Mouse (Mus musculus) kidney, embryonic 15.5 days (tissue): ENCODE results near the gene Ccser2. TPM values are rescaled to one million over a fixed set of nuclear protein-coding genes. Genes with fewer than 3 reads are reported as not detected.

Experiments
- ATAC-seq: fragments of 200-750 bp; cut with Nextera tagmentation; replicated peaks from 2 replicates; pipeline ENCODE4 v1.8.0; 2017; ENCODE audit warnings: moderate TSS enrichment; ENCODE audit not compliant: low FRiP score
- H3K27ac ChIP-seq: fragments of 300-500 bp; sonication (generic); 2 replicates; pipeline ENCODE4 v1.5.1; 2015; ENCODE audit warnings: mild to moderate bottlenecking, inconsistent platforms
- H3K27me3 ChIP-seq: fragments of 300-500 bp; sonication (generic); 2 replicates; pipeline ENCODE4 v1.6.1; 2015; ENCODE audit warnings: inconsistent platforms
- H3K36me3 ChIP-seq: fragments of 300-500 bp; sonication (generic); 2 replicates; pipeline ENCODE4 v1.6.1; 2015; ENCODE audit warnings: inconsistent platforms
- H3K4me1 ChIP-seq: fragments of 300-500 bp; sonication (generic); 2 replicates; pipeline ENCODE4 v1.6.1; 2015; ENCODE audit warnings: inconsistent platforms
- H3K4me2 ChIP-seq: fragments of 300-500 bp; sonication (generic); 2 replicates; pipeline ENCODE4 v1.6.1; 2015; ENCODE audit warnings: moderate library complexity, mild to moderate bottlenecking, inconsistent platforms
- H3K4me3 ChIP-seq: fragments of 300-500 bp; sonication (generic); replicated peaks from 2 replicates; pipeline ENCODE4 v1.5.1; 2015; ENCODE audit warnings: mild to moderate bottlenecking, inconsistent platforms
- H3K9ac ChIP-seq: fragments of 300-500 bp; sonication (generic); 2 replicates; pipeline ENCODE4 v1.6.1; 2015; ENCODE audit warnings: mild to moderate bottlenecking, inconsistent platforms
- H3K9me3 ChIP-seq: fragments of 300-500 bp; sonication (generic); replicated peaks from 2 replicates; pipeline ENCODE4 v1.6.1; 2016; ENCODE audit warnings: inconsistent platforms
- WGBS: fragments of 180-500 bp; shearing (Covaris S2); methylation state at CpG from one replicate; pipeline ENCODE4 v1.1.7; 2015; ENCODE audit warnings: mixed read lengths; 5-methylcytosine and 5-hydroxymethylcytosine counted together
- polyA plus RNA-seq: library from polyadenylated mRNA; unstranded; fragments of >200 nt; fragmentation: Nextera tagmentation; extraction: Ambion mirVana; gene quantifications from 2 replicates; pipeline ENCODE4 v1.2.1, GENCODE M21; 2015

Gene Ccser2
- polyA plus RNA-seq, 1 experiment from 2014 or later, result 35.1 TPM

GRCm38 (mm10) chr14:36862387-36862786 is 106.2 kb downstream of the Ccser2 start:
- Histone ChIP-seq H3K36me3 (no peaks in the 10 kb centered on the region), H3K9me3 (no peaks in the 10 kb centered on the region), H3K9ac (no peak overlapping the region), H3K4me2 (no peak overlapping the region), H3K4me3 (no peak overlapping the region), H3K27ac (no peak overlapping the region), H3K4me1 (peaks cover 3% of the 10 kb centered on the region; the same call in 1 of the 2 replicates), H3K27me3 (no peaks in the 10 kb centered on the region)
- no peak for ATAC-seq
- 25% methylated on average over 7 of the region's 7 CpGs for WGBS

- Histone ChIP-seq H3K4me1 (peaks cover 2% of the 10 kb centered on the region; the same call in 1 of the 2 replicates), H3K27me3 (no peaks in the 10 kb centered on the region), H3K4me2 (no peak overlapping the region), H3K27ac (no peak overlapping the region), H3K9me3 (no peaks in the 10 kb centered on the region), H3K4me3 (no peak overlapping the region), H3K36me3 (no peaks in the 10 kb centered on the region), H3K9ac (no peak overlapping the region)
- 66% methylated on average over 4 of the region's 4 CpGs for WGBS
- ATAC-seq, result no peak
Observed at GRCm38 (mm10) chr14:36858932-36859331, 109.6 kb downstream of the Ccser2 start.

- ATAC-seq, result no peak
- Histone ChIP-seq H3K9ac (no peak overlapping the region), H3K4me3 (no peak overlapping the region), H3K27me3 (no peaks in the 10 kb centered on the region), H3K4me1 (no peaks in the 10 kb centered on the region), H3K27ac (no peak overlapping the region), H3K4me2 (no peak overlapping the region), H3K36me3 (no peaks in the 10 kb centered on the region), H3K9me3 (no peaks in the 10 kb centered on the region)
- 69% methylated on average over 4 of the region's 4 CpGs for WGBS
Observed at GRCm38 (mm10) chr14:36852972-36853371, 115.6 kb downstream of the Ccser2 start.

- Histone ChIP-seq H3K9me3 (no peaks in the 10 kb centered on the region), H3K27ac (no peak overlapping the region), H3K4me3 (no peak overlapping the region), H3K4me1 (no peaks in the 10 kb centered on the region), H3K27me3 (no peaks in the 10 kb centered on the region), H3K36me3 (no peaks in the 10 kb centered on the region), H3K9ac (no peak overlapping the region), H3K4me2 (no peak overlapping the region)
- WGBS, result 7% methylated on average over 1 of the region's 1 CpGs
- no peak for ATAC-seq
Observed at GRCm38 (mm10) chr14:36848860-36849259, 119.7 kb downstream of the Ccser2 start.

Other genes with a start within 250 kb of the Ccser2 start
- gene Rgr, start 80.2 kb upstream of the Ccser2 start, polyA plus RNA-seq, result not detected in 2 replicates
- not detected in 2 replicates for gene Lrit1, start 86.1 kb upstream of the Ccser2 start, polyA plus RNA-seq
- gene Lrit2, start 99.2 kb upstream of the Ccser2 start, polyA plus RNA-seq, result not detected in 2 replicates
- gene Cdhr1, start 129.6 kb upstream of the Ccser2 start, polyA plus RNA-seq, result 2.7 and 3.1 TPM in 2 replicates
- 0.71 and 3.1 TPM in 2 replicates for gene 2610528A11Rik, start 145.2 kb upstream of the Ccser2 start, polyA plus RNA-seq
- 229 TPM in 2 replicates for gene Ghitm, start 166.5 kb upstream of the Ccser2 start, polyA plus RNA-seq